Mouse (Mus musculus): ENCODE measurements at regions not wholly inside any gene's neighbourhood (a gene's known extent, or its start where the extent isn't known, plus 50 kb on each side); places are given as distances from the start of the nearest gene placed in this dataset.

GRCm38 (mm10) chr6:126445519-126445918, 89.7 kb downstream of the Kcna5 start:
- TF ChIP-seq POLR2A (IDR thresholded peaks at IDR 0.05; ENCODE audit: insufficient read depth, low read depth, low read length) (no peak), CTCF (IDR thresholded peaks at IDR 0.05; ENCODE audit: insufficient read depth, low read depth, low read length) (no peak)

Data from olfactory bulb, adult 2 months (tissue).